Mouse (Mus musculus): ENCODE data around the gene Poc1a. TPM values are rescaled to one million over a fixed set of nuclear protein-coding genes. Genes with fewer than 3 reads are reported as not detected.

The Poc1a gene
- total RNA-seq, 2 experiments from 2014 or later, result 12.7 to 28.9 TPM

- ATAC-seq (replicated peaks; ENCODE audit: low FRiP score, poor library complexity, severe bottlenecking), result no peak
These were observed 46.4 kb downstream of the Poc1a start for GRCm38 (mm10) chr9:106327125-106327809.

GRCm38 (mm10) chr9:106328068-106328610, 47.3 kb downstream of the Poc1a start:
- ATAC-seq (replicated peaks; ENCODE audit: low FRiP score, poor library complexity, severe bottlenecking), result no peak

- no peak for ATAC-seq (replicated peaks; ENCODE audit: low FRiP score, poor library complexity, severe bottlenecking)
These were observed 48.1 kb downstream of the Poc1a start for GRCm38 (mm10) chr9:106328772-106329511.

- ATAC-seq (replicated peaks; ENCODE audit: low FRiP score, poor library complexity, severe bottlenecking), result no peak
These were observed 51.9 kb downstream of the Poc1a start for GRCm38 (mm10) chr9:106332746-106333145.

GRCm38 (mm10) chr9:106337620-106338019, 56.8 kb downstream of the Poc1a start:
- ATAC-seq (replicated peaks; ENCODE audit: low FRiP score, poor library complexity, severe bottlenecking), result no peak

- ATAC-seq (replicated peaks; ENCODE audit: low FRiP score, poor library complexity, severe bottlenecking), result no peak
These were observed 57.8 kb downstream of the Poc1a start for GRCm38 (mm10) chr9:106338462-106339172.

GRCm38 (mm10) chr9:106339173-106339558, 58.3 kb downstream of the Poc1a start:
- no peak for ATAC-seq (replicated peaks; ENCODE audit: low FRiP score, poor library complexity, severe bottlenecking)

GRCm38 (mm10) chr9:106339730-106340129, 58.9 kb downstream of the Poc1a start:
- ATAC-seq (replicated peaks; ENCODE audit: low FRiP score, poor library complexity, severe bottlenecking), result no peak

- no peak for ATAC-seq (replicated peaks; ENCODE audit: low FRiP score, poor library complexity, severe bottlenecking)
These were observed 59.8 kb downstream of the Poc1a start for GRCm38 (mm10) chr9:106340501-106341312.

GRCm38 (mm10) chr9:106341313-106341686, 60.4 kb downstream of the Poc1a start:
- no peak for ATAC-seq (replicated peaks; ENCODE audit: low FRiP score, poor library complexity, severe bottlenecking)

GRCm38 (mm10) chr9:106342573-106342972, 61.7 kb downstream of the Poc1a start:
- no peak for ATAC-seq (replicated peaks; ENCODE audit: low FRiP score, poor library complexity, severe bottlenecking)

- ATAC-seq (replicated peaks; ENCODE audit: low FRiP score, poor library complexity, severe bottlenecking), result no peak
These were observed 64.3 kb downstream of the Poc1a start for GRCm38 (mm10) chr9:106345167-106345566.

- no peak for ATAC-seq (replicated peaks; ENCODE audit: low FRiP score, poor library complexity, severe bottlenecking)
These were observed 64.8 kb downstream of the Poc1a start for GRCm38 (mm10) chr9:106345630-106346029.

GRCm38 (mm10) chr9:106348281-106348680, 67.4 kb downstream of the Poc1a start:
- no peak for ATAC-seq (replicated peaks; ENCODE audit: low FRiP score, poor library complexity, severe bottlenecking)

GRCm38 (mm10) chr9:106349075-106349474, 68.2 kb downstream of the Poc1a start:
- ATAC-seq (replicated peaks; ENCODE audit: low FRiP score, poor library complexity, severe bottlenecking), result no peak

GRCm38 (mm10) chr9:106351178-106351577, 70.3 kb downstream of the Poc1a start:
- no peak for ATAC-seq (replicated peaks; ENCODE audit: low FRiP score, poor library complexity, severe bottlenecking)

- no peak for ATAC-seq (replicated peaks; ENCODE audit: low FRiP score, poor library complexity, severe bottlenecking)
These were observed 72.9 kb downstream of the Poc1a start for GRCm38 (mm10) chr9:106353779-106354178.

GRCm38 (mm10) chr9:106354810-106355209, 73.9 kb downstream of the Poc1a start:
- ATAC-seq (replicated peaks; ENCODE audit: low FRiP score, poor library complexity, severe bottlenecking), result no peak

GRCm38 (mm10) chr9:106355217-106355974, 74.5 kb downstream of the Poc1a start:
- no peak for ATAC-seq (replicated peaks; ENCODE audit: low FRiP score, poor library complexity, severe bottlenecking)
